Mouse (Mus musculus) NIH3T3 (cell line): ENCODE measurements around the gene Gm11634.
"Not testable (repeated sequence)": the region's sequence is repeated elsewhere in the genome, so short reads cannot be mapped to it uniquely, and the experiment has no call there.

Experiments
- DNase-seq: peaks from one replicate; pipeline ENCODE4 v3.0.0-alpha.2; 2012; ENCODE audit warnings: low read depth

Gene Gm11634

GRCm38 (mm10) chr11:101616948-101617767 is 18.1 kb upstream of the Gm11634 start:
- no peak for DNase-seq

GRCm38 (mm10) chr11:101616104-101616503 is 17.0 kb upstream of the Gm11634 start:
- DNase-seq = no peak

- no peak for DNase-seq
Observed at GRCm38 (mm10) chr11:101615380-101615779, 16.3 kb upstream of the Gm11634 start.

DNA sequence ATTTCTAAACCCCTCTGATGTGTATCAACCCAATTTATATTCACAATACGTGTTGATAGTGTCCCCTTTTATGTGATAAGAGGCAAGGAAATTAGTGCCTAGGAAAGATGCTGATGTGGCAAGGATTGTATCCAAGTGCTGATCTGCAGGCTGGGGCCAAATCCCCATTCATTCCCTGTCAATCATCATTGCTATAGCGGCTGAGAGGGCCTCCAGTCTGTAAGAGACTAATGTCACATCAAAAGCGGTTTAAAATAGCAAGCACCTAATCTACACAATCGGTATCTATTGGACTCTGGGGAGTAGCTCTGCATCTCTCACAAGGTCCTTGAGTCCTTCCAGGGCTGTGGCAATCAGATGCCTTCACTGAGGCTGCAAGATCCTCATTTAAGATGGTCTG is 15.1 kb upstream of the Gm11634 start:
- no peak for DNase-seq

- DNase-seq = no peak
Observed at GRCm38 (mm10) chr11:101613596-101613995, 14.5 kb upstream of the Gm11634 start.

DNA sequence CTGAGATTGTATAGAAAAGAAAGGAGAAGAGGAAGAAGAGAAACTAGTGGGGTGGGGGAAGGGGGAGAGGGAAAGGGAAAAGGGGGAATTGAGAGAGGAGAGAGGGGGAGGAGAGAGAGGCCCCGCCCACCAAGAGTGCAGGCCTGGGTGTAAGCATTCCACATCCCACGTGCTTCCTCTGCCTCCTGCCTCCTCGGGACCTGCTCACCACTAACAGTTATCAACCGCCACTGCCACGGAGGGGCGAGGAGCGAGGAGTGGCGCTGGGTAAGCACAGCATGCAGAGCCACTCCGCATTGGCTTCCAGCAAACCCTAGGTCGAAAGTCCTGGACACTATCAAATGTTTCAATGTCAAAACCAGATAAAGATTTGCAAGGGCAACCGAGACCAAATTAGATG is 11.4 kb upstream of the Gm11634 start:
- no peak for DNase-seq

DNA sequence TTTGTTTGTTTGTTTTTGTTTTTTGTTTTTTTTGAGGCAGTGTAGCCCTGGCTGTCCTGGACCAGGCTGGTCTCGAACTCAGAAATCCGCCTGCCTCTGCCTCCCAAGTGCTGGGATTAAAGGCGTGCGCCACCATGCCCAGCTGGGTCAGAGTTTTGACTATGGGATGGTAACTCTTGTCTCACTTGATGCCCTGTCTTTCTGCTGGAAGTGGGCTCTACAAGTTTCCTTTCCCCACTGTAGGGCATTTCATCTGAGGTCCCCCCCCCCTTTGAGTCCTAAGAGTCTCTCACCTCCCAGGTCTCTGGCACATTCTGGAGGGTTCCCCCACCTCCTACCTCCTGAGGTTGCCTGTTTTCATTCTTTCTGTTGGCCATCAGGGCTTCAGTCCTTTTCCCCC is 8.1 kb upstream of the Gm11634 start:
- not testable (repeated sequence) for DNase-seq

GRCm38 (mm10) chr11:101604531-101605453 is 5.7 kb upstream of the Gm11634 start:
- DNase-seq = peak; percentile 79

DNA sequence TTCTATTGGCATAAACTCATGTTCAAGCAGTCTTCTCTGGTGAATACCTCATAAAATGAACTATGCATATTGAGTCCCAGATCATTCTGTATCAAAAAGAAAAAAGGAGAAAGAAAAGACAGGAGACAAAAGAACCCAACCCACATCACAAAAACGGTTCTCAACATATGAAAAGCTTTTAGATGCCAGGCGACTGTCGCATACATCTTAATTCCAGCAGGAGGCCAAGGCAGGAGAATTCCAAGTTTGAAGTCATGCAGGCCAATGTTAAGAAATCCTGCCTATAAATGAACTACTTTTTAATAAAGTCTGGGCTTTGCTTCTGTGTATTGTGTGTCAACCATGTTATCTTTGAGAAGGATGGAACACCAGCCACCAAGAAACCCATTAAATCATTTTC is 5.1 kb upstream of the Gm11634 start:
- no peak for DNase-seq

- DNase-seq = peak; percentile 95
Observed at GRCm38 (mm10) chr11:101602491-101602890, 3.4 kb upstream of the Gm11634 start.

DNA sequence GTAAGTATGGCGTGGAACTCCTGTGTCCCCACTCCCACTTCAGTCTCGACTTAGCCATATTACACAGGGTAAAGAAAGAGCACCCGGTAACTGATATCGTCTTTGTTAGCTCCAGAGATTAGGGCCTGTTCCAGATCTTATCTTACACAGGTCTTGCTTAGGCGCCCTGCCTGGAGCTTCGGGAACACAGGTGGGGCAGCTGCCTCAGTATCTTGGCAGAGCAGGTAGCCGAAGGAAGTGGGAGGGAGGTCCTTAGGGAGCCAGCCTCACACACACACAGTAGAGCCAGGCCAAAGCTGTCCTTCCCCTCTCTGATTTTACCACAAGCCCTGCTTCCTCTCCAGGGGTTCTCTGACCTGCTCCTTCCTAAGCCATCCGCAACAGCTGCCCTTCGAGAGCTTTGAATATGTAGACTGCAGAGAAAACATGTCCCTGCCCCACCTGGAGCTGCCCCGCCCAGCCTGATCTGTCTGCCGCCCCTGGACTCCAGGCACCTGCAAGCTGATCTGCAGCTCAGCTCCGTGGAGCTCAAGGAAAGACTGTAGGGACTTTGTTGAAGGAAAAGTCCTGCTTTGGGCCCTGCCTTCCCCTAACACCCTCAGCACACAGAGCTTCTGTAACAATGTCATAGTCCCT is 8.9 kb downstream of the Gm11634 start:
- DNase-seq = no peak

DNA sequence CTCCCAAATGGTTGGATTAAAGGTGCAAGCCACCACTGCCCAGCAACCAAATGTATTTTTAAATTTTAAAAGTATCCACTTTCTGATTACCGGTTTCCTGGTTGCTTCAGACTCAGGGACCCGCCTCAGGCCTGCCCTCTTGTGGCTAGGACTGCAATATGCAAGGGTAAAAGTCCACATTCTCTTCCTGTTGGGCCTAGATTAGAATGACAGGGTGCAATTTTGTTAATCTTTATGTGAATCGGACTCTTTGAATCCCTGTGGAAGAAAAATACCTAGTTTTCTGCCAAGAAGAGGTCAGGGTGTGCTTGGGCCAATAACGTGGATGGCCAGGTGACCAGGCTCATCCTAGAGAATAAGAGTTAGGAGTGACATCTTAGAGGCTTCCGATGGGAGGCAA is 9.6 kb downstream of the Gm11634 start:
- peak; percentile 83 for DNase-seq

DNA sequence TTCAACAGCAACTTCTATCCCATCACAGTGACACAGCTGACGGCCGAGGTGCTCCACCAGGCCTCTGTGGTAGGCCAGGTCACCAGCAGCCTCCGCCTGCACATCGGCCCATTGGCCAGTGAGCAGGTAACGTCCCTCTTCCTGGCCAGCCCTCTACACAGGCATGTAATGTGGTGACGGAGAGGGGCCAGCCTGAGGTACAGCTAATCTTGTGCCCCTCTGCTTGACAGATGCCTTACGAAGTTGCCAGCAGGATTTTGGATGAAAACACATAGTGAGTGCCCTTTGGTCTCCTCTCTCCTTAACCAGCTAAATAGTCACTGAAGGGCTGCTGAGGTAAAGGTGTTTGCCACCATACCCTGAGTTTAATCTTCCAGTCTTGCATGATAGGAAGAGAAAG is 10.2 kb downstream of the Gm11634 start:
- no peak for DNase-seq

GRCm38 (mm10) chr11:101587676-101588075 is 11.4 kb downstream of the Gm11634 start:
- peak; percentile 91 for DNase-seq

DNA sequence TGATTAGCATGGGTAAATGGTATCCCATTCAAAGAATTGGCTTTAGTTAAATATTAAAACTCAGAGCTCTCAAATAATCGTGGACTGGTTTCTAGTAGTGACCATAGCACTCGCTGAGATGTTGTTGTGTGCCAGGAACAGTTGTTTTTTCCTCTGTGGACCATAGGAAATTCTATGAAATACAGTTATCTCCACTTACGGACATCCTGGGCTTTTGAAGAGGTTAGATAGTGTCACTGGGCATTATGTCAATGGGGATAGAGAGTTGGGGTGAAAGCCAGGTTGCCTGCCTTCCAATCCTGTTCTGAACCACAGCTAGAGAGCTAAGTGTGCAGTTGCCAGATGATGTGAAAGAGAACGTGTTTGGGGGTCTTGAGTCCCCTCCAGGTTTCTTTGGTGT is 13.3 kb downstream of the Gm11634 start:
- DNase-seq = no peak

- DNase-seq = not testable (repeated sequence)
Observed at GRCm38 (mm10) chr11:101585031-101585430, 14.0 kb downstream of the Gm11634 start.

- no peak for DNase-seq
Observed at GRCm38 (mm10) chr11:101583205-101583604, 15.9 kb downstream of the Gm11634 start.

- peak; percentile 84 for DNase-seq
Observed at GRCm38 (mm10) chr11:101582054-101583035, 16.7 kb downstream of the Gm11634 start, which contains the start of gene Tmem106a. TSS of gene Tmem106a (plus strand) at chr11:101582242.

- DNase-seq = no peak
Observed at GRCm38 (mm10) chr11:101581081-101581764, 17.8 kb downstream of the Gm11634 start.

DNA sequence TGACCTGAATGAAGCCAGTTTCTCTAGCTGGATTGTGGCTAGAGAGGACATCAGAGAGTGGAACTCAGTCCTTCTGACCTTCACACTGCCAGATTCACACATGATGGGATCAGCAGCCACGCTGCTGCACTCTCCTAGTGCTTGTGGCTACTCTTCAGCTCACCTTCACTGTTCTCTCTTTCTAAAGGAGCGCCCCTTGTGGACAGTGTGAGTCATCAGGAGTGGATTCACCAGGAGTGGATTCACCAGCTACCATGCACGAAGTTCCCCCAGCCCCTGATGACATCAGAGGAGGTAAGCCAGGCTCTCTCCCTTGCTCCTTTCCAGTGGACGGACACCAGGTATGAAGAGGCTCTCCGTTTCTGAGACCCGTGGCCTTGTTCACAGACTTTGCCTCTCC is 22.9 kb downstream of the Gm11634 start:
- DNase-seq = no peak

GRCm38 (mm10) chr11:101568421-101568820 is 30.6 kb downstream of the Gm11634 start:
- no peak for DNase-seq
